Mouse (Mus musculus): ENCODE measurements around the gene Cenpn. TPM values are rescaled to one million over a fixed set of nuclear protein-coding genes. Genes with fewer than 3 reads are reported as not detected.

Cenpn gene
- polyA plus RNA-seq, 1 experiment: 22.0 TPM

DNA sequence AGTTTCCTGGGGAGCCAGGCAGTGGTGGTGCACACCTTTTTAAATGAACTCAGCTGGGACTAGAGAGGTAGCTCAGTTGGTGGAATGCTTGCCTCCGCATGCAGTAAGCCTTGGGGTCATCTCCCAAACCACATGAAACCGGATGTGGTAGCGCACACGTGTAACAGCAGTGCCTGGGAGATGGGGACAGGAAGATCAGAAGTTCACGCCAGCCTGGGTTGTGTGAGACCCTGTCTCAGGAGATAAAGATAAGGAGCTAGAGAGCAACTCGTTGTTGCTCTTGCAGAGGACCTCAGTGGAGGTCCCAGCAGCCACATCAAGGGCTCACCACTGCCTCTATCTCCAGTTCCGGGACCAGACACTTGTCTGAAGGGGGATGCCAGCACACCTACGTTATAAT, 2.0 kb downstream of the Cenpn start:
- H3K79me2 ChIP-seq (ENCODE audit: control insufficient read depth, insufficient read depth): peaks cover 27% of the 10 kb centered on the region
- no peak overlapping the region for H3ac ChIP-seq (ENCODE audit: control insufficient read depth, insufficient read length, low read depth)

DNA sequence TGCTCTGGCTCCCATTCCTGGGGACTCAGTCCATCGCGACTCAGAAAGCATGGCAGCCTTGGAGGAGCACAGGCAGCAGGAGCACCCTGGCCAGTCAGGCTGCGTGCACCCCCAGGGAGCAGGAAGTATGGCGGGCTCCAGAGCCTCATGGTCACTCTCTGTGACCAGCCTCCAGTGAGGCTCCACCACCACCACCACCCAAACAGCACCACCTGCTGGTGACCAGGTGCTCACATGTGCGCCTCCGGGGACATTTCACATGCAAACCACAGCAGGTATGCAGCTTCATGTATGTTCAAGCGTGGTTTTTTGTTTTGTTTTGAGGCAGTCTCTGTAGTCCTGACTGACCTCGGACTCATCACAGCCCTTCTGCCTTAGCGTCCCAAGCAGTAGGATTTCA, 6.3 kb downstream of the Cenpn start:
- Histone ChIP-seq H3K79me3 (ENCODE audit: low read depth) (no peaks in the 10 kb centered on the region), H3K4me3 (ENCODE audit: insufficient read depth, poor library complexity, severe bottlenecking) (no peak overlapping the region), H3ac (ENCODE audit: control insufficient read depth, insufficient read length, low read depth) (no peak overlapping the region), H3K27me3 (ENCODE audit: control insufficient read depth, insufficient read depth, insufficient read length) (no peaks in the 10 kb centered on the region), H3K36me3 (ENCODE audit: control insufficient read depth, insufficient read depth) (peaks cover 45% of the 10 kb centered on the region), H3K79me2 (ENCODE audit: control insufficient read depth, insufficient read depth) (peaks cover 3% of the 10 kb centered on the region)
- TF ChIP-seq MYOG (IDR thresholded peaks at IDR 0.05; ENCODE audit: control insufficient read depth, extremely low read depth, insufficient read length) (no peak), CEBPB (IDR thresholded peaks at IDR 0.05; ENCODE audit: low read depth) (no peak), CTCF (IDR thresholded peaks at IDR 0.05; ENCODE audit: control insufficient read depth, insufficient read depth, insufficient read length) (peak; percentile 56), FOSL1 (IDR thresholded peaks at IDR 0.05; ENCODE audit: insufficient read depth, low read length, poor library complexity, severe bottlenecking) (no peak), MAX (IDR thresholded peaks at IDR 0.05) (peak; percentile 22), MYOD1 (IDR thresholded peaks at IDR 0.05; ENCODE audit: control insufficient read depth, insufficient read length, low read depth) (no peak)

More for the DNA sequence above, 2.0 kb downstream of the Cenpn start:
- Histone ChIP-seq H3K79me3 (ENCODE audit: low read depth) (peaks cover 5% of the 10 kb centered on the region), H3K27me3 (ENCODE audit: control insufficient read depth, insufficient read depth, insufficient read length) (no peaks in the 10 kb centered on the region), H3K4me3 (ENCODE audit: insufficient read depth, poor library complexity, severe bottlenecking) (no peak overlapping the region), H3K36me3 (ENCODE audit: control insufficient read depth, insufficient read depth) (peaks cover 14% of the 10 kb centered on the region)
- TF ChIP-seq CTCF (IDR thresholded peaks at IDR 0.05; ENCODE audit: control insufficient read depth, insufficient read depth, insufficient read length) (no peak), MAX (IDR thresholded peaks at IDR 0.05) (no peak), MYOD1 (IDR thresholded peaks at IDR 0.05; ENCODE audit: control insufficient read depth, insufficient read length, low read depth) (no peak), CEBPB (IDR thresholded peaks at IDR 0.05; ENCODE audit: low read depth) (no peak), USF1 (IDR thresholded peaks at IDR 0.05; ENCODE audit: low read depth) (no peak), MYOG (IDR thresholded peaks at IDR 0.05; ENCODE audit: control insufficient read depth, extremely low read depth, insufficient read length) (no peak), FOSL1 (IDR thresholded peaks at IDR 0.05; ENCODE audit: insufficient read depth, low read length, poor library complexity, severe bottlenecking) (no peak)

DNA sequence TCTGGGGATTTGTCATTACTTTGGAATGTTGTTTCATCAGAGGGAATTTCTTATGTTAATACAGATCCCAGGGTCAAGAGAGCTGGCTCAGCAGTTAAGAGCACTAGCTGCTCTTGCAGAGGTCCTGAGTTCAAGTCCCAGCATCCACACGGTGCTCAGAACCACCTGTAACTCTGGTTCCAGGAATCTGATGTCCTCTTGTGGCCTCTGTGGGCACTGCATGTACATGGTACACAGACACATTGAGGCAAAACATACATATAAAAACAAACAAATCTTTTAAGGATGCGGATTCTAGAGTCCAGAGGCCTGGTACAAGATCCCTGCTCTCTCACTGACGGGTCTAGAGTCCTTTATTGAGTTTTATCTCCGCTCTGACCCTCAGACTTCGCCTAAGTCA, 7.1 kb downstream of the Cenpn start:
- Histone ChIP-seq H3K36me3 (ENCODE audit: control insufficient read depth, insufficient read depth) (peaks cover 52% of the 10 kb centered on the region), H3K79me3 (ENCODE audit: low read depth) (no peaks in the 10 kb centered on the region), H3ac (ENCODE audit: control insufficient read depth, insufficient read length, low read depth) (no peak overlapping the region), H3K79me2 (ENCODE audit: control insufficient read depth, insufficient read depth) (no peaks in the 10 kb centered on the region), H3K4me3 (ENCODE audit: insufficient read depth, poor library complexity, severe bottlenecking) (no peak overlapping the region), H3K27me3 (ENCODE audit: control insufficient read depth, insufficient read depth, insufficient read length) (no peaks in the 10 kb centered on the region)
- no peak for TF ChIP-seq USF1 (IDR thresholded peaks at IDR 0.05; ENCODE audit: low read depth)
- TF ChIP-seq MYOD1 (IDR thresholded peaks at IDR 0.05; ENCODE audit: control insufficient read depth, insufficient read length, low read depth): no peak
- no peak for TF ChIP-seq CEBPB (IDR thresholded peaks at IDR 0.05; ENCODE audit: low read depth)
- TF ChIP-seq MYOG (IDR thresholded peaks at IDR 0.05; ENCODE audit: control insufficient read depth, extremely low read depth, insufficient read length): no peak
- TF ChIP-seq MAX (IDR thresholded peaks at IDR 0.05): no peak
- TF ChIP-seq FOSL1 (IDR thresholded peaks at IDR 0.05; ENCODE audit: insufficient read depth, low read length, poor library complexity, severe bottlenecking): no peak
- no peak for TF ChIP-seq CTCF (IDR thresholded peaks at IDR 0.05; ENCODE audit: control insufficient read depth, insufficient read depth, insufficient read length)

DNA sequence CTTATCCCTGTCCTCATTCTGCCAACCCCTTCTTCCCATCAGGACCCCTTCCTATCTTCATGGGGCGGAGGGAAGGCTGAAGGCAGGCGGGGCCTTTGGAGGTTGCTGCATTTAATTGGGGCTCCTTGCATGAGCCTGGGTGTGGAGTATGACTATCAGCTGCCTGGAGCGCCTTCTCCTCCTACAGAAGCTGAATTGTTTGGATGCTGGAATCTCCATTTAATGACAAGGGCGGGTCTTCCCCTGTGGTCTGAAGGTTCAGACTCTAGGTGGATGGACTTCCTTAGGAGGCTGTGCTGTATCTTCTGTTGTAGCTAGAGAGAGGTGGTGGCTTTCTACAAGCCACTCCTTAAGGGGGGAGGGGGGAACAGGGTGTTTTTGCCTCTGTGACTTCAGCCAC, 13.4 kb downstream of the Cenpn start:
- Histone ChIP-seq H3ac (ENCODE audit: control insufficient read depth, insufficient read length, low read depth) (no peak overlapping the region), H3K27me3 (ENCODE audit: control insufficient read depth, insufficient read depth, insufficient read length) (no peaks in the 10 kb centered on the region), H3K4me3 (ENCODE audit: insufficient read depth, poor library complexity, severe bottlenecking) (no peak overlapping the region), H3K79me2 (ENCODE audit: control insufficient read depth, insufficient read depth) (no peaks in the 10 kb centered on the region), H3K79me3 (ENCODE audit: low read depth) (no peaks in the 10 kb centered on the region), H3K36me3 (ENCODE audit: control insufficient read depth, insufficient read depth) (peaks cover 65% of the 10 kb centered on the region)
- TF ChIP-seq USF1 (IDR thresholded peaks at IDR 0.05; ENCODE audit: low read depth) (no peak), MAX (IDR thresholded peaks at IDR 0.05) (no peak), CEBPB (IDR thresholded peaks at IDR 0.05; ENCODE audit: low read depth) (no peak), CTCF (IDR thresholded peaks at IDR 0.05; ENCODE audit: control insufficient read depth, insufficient read depth, insufficient read length) (no peak), MYOD1 (IDR thresholded peaks at IDR 0.05; ENCODE audit: control insufficient read depth, insufficient read length, low read depth) (no peak), FOSL1 (IDR thresholded peaks at IDR 0.05; ENCODE audit: insufficient read depth, low read length, poor library complexity, severe bottlenecking) (no peak), MYOG (IDR thresholded peaks at IDR 0.05; ENCODE audit: control insufficient read depth, extremely low read depth, insufficient read length) (no peak)

DNA sequence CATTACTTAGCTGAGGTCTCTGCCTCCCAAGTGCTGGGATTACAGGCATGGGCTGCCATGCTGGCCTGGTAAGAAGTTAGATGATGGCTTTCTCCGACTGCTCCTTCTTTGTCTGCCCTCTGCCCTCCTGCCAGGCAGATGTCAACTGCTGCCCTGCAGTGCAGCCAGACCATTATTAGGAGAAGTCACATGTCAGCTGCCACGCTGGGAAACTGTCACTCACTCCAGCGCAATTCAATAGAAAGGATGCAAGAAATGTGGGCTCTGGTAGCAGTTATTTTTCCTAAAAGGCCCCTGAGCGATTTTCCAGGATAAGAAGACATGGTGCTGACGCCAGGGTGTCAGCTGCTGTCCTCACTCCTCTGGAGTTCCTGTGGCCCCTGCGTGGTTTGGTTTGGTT, 14.0 kb downstream of the Cenpn start:
- Histone ChIP-seq H3K79me3 (ENCODE audit: low read depth) (no peaks in the 10 kb centered on the region), H3K36me3 (ENCODE audit: control insufficient read depth, insufficient read depth) (peaks cover 63% of the 10 kb centered on the region)

More for the DNA sequence above, 14.0 kb downstream of the Cenpn start:
- no peak overlapping the region for H3K4me3 ChIP-seq (ENCODE audit: insufficient read depth, poor library complexity, severe bottlenecking)
- no peaks in the 10 kb centered on the region for H3K79me2 ChIP-seq (ENCODE audit: control insufficient read depth, insufficient read depth)
- H3K27me3 ChIP-seq (ENCODE audit: control insufficient read depth, insufficient read depth, insufficient read length): no peaks in the 10 kb centered on the region
- no peak overlapping the region for H3ac ChIP-seq (ENCODE audit: control insufficient read depth, insufficient read length, low read depth)
- no peak for TF ChIP-seq CEBPB (IDR thresholded peaks at IDR 0.05; ENCODE audit: low read depth)
- TF ChIP-seq FOSL1 (IDR thresholded peaks at IDR 0.05; ENCODE audit: insufficient read depth, low read length, poor library complexity, severe bottlenecking): no peak
- TF ChIP-seq MYOD1 (IDR thresholded peaks at IDR 0.05; ENCODE audit: control insufficient read depth, insufficient read length, low read depth): no peak
- TF ChIP-seq MYOG (IDR thresholded peaks at IDR 0.05; ENCODE audit: control insufficient read depth, extremely low read depth, insufficient read length): no peak
- TF ChIP-seq MAX (IDR thresholded peaks at IDR 0.05): no peak
- no peak for TF ChIP-seq USF1 (IDR thresholded peaks at IDR 0.05; ENCODE audit: low read depth)
